Mouse (Mus musculus) embryonic fibroblast, embryonic 13.5 days (primary cell): ENCODE results near the gene Tspan11.

Experiments used
- CTCF ChIP-seq: IDR thresholded peaks from 2 replicates; pipeline ENCODE4 v1.5.1; 2011; ENCODE audit warnings: mild to moderate bottlenecking, control low read depth, low read length, moderate library complexity, borderline replicate concordance; ENCODE audit not compliant: insufficient read depth
- POLR2A ChIP-seq: IDR thresholded peaks from 2 replicates; pipeline ENCODE4 v1.6.1; 2011; ENCODE audit warnings: low read depth, mild to moderate bottlenecking, control low read depth, low read length, moderate library complexity

DNA sequence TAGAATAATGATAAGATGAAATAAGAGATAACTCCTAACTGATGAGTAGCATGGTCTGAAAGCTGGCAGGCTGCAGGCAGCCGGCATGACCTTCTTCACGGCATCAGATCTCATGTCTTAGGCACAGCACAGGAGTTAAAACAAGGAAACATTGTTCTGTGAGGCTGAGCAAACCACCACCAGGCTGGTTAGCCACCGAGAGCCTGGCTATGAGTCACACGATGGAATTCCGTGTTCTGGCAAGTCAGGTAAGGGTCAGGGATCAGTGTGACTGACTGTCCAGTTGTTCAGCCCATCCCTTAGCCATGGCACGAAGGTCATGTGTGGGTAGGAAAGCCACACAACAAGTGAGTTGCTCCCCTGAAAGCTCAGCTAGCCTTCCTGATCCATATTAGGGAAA lies 16.0 kb upstream of the Tspan11 start:
- TF ChIP-seq POLR2A (no peak), CTCF (no peak)
